Comparison of ENCODE assay signal across 13 mouse cellular contexts in the genomic region with DNA sequence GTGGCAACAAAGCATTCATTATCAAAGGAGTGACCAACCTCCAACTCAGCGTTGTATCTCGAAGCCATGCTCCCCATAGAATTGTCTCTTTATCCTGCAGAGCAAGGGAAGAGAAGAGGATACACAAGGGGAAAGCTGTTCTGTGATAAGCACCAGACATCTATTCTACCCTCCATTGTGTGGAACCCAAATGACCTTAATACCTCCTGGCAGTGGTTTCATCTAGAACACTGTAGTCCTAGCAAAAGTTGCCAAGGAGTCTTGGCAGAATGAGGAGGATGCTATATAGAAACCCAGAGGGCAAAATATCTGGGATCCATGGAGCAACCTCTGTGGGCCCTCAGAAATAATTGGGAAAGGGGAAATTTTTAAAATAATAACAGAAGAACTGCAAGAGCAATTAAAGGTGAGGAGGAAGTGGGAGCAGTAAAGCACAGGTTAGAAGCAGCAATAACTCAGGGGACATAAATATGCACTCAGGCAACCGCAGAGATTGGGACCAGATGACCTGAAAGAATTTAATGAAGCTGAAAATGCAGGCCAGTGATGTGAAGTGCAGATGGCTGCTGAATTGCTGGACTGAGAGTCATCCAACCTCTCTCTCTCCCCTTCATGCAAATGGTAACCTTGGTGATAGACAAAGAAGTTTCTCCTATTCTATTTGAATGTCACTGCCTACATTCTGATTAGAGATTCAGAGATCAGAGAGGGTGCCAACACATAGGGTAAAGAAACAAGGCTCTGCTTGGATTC.
DNase-seq lines count a peak whose midpoint lies in the region; ATAC-seq and TF ChIP-seq lines count a peak whose summit lies in the region.
"Had no signal": no experiment of that assay in that cellular context is flagged by ENCODE, and none has a peak within 500 bp of the region (broad histone marks: within the 10 kb centered on the region; RNA-seq: fewer than 3 reads in every experiment).

No protein-coding gene starts in this region.

- DNase-seq in cerebellum, postnatal 10 days, result peak; percentile 14 to 19
- DNase-seq in cerebellum, postnatal 36 days, result no peak
- DNase-seq in hindlimb bud, embryonic 11.5 days (ENCODE audit: extremely low spot score, low read depth, low spot score), result peak; percentile 44
- DNase-seq in midbrain, postnatal 0 days (ENCODE audit: low spot score), result peak; percentile 45
- no peak for DNase-seq in left cerebral cortex, postnatal 36 days (ENCODE audit: low spot score in 2 of 2)
- DNase-seq in layer of hippocampus, adult 8-10 months (ENCODE audit: low spot score in 2 of 2), result no peak
- DNase-seq: adrenal gland, postnatal 25 days; liver, embryonic 13.5 days; thymus, postnatal 36 days had no signal

- no peaks in the 10 kb centered on the region for H3K27me3 ChIP-seq in forebrain, embryonic 13.5 days
- no peaks in the 10 kb centered on the region for H3K27me3 ChIP-seq in midbrain, postnatal 0 days (ENCODE audit: insufficient read depth, low read length)
- H3K27me3 ChIP-seq: liver, embryonic 13.5 days had no signal

- 58% methylated on average over 3 of the region's 3 CpGs for WGBS in forebrain, embryonic 13.5 days
- WGBS in midbrain, postnatal 0 days, result 42% methylated on average over 3 of the region's 3 CpGs

- no peaks in the 10 kb centered on the region for H3K9me3 ChIP-seq in forebrain, embryonic 13.5 days (replicated peaks)
- H3K9me3 ChIP-seq in midbrain, postnatal 0 days (ENCODE audit: low read length), result no peaks in the 10 kb centered on the region
- H3K9me3 ChIP-seq: heart, embryonic 10.5 days; liver, embryonic 13.5 days had no signal

- peaks cover 12% of the 10 kb centered on the region for H3K4me1 ChIP-seq in forebrain, embryonic 13.5 days
- H3K4me1 ChIP-seq in midbrain, postnatal 0 days (ENCODE audit: insufficient read depth, low read length), result no peaks in the 10 kb centered on the region
- H3K4me1 ChIP-seq: heart, embryonic 10.5 days; liver, embryonic 13.5 days had no signal

- no peaks in the 10 kb centered on the region for H3K36me3 ChIP-seq in forebrain, embryonic 13.5 days (ENCODE audit: poor library complexity, severe bottlenecking)
- H3K36me3 ChIP-seq in midbrain, postnatal 0 days (ENCODE audit: insufficient read depth, low read length), result no peaks in the 10 kb centered on the region
- H3K36me3 ChIP-seq: heart, embryonic 10.5 days; liver, embryonic 13.5 days had no signal

- no peak overlapping the region for H3K4me3 ChIP-seq in forebrain, embryonic 13.5 days
- no peak overlapping the region for H3K4me3 ChIP-seq in midbrain, postnatal 0 days (ENCODE audit: low read depth, low read length)
- H3K4me3 ChIP-seq: heart, embryonic 10.5 days; liver, embryonic 13.5 days had no signal

- H3K9ac ChIP-seq in forebrain, embryonic 13.5 days, result no peak overlapping the region
- no peak overlapping the region for H3K9ac ChIP-seq in midbrain, postnatal 0 days (replicated peaks; ENCODE audit: low read length, poor library complexity, severe bottlenecking)
- H3K9ac ChIP-seq: liver, embryonic 13.5 days had no signal

- no peak overlapping the region; the same call in 1 of the 2 replicates for H3K27ac ChIP-seq in forebrain, embryonic 13.5 days
- H3K27ac ChIP-seq in midbrain, postnatal 0 days (ENCODE audit: low read depth, low read length), result no peak overlapping the region
- H3K27ac ChIP-seq: heart, embryonic 10.5 days; liver, embryonic 13.5 days; macrophage had no signal

- ATAC-seq in forebrain, embryonic 13.5 days, result peak; percentile 79
- ATAC-seq in midbrain, postnatal 0 days (ENCODE audit: low FRiP score), result no peak
- no peak for ATAC-seq in frontal cortex, adult (ENCODE audit: low TSS enrichment)

- no peak for TF ChIP-seq CTCF in midbrain, postnatal 0 days (IDR thresholded peaks at IDR 0.05)

- intact Hi-C loops in left cerebral cortex, postnatal 36 days (cut with DNase I), result no loop called here

- no peak overlapping the region for H3K4me2 ChIP-seq in forebrain, embryonic 13.5 days
- no peak overlapping the region for H3K4me2 ChIP-seq in midbrain, postnatal 0 days (ENCODE audit: low read depth, low read length, poor library complexity, severe bottlenecking)
- H3K4me2 ChIP-seq: liver, embryonic 13.5 days had no signal

Comparison
In these comparisons a context has a peak if more than half of its experiments do, and no peak if none do; other contexts are left out.
1. DNase-seq: peak in cerebellum, postnatal 10 days (2 of 2), hindlimb bud, embryonic 11.5 days (single experiment) and midbrain, postnatal 0 days (single experiment); none in cerebellum, postnatal 36 days (0 of 2), left cerebral cortex, postnatal 36 days (0 of 2) and layer of hippocampus, adult 8-10 months (0 of 2).